In genomic region chr6:13870919-13871624, GRCm38 (mm10) we compare ENCODE assay signal across 8 mouse cellular contexts. TPM values are rescaled to one million over a fixed set of nuclear protein-coding genes. Genes with fewer than 3 reads are reported as not detected.
A peak's percentile ranks its signal among the peaks of the same experiment; 100 is the strongest.
DNase-seq lines count a peak whose midpoint lies in the region; ATAC-seq and TF ChIP-seq lines count a peak whose summit lies in the region.

2610001J05Rik (minus strand) TSS chr6:13871518.

- H3K4me3 ChIP-seq in cortical plate, adult 2 months (ENCODE audit: insufficient read depth, low read length), result peak within 1 kb of the TSS; percentile 47
- peak within 1 kb of the TSS; percentile 93 for H3K4me3 ChIP-seq in megakaryocyte, embryonic 14.5 days (replicated peaks)

- no peaks in the 10 kb centered on the region for H3K9me3 ChIP-seq in megakaryocyte, embryonic 14.5 days

- peak; percentile 80 to 83 for DNase-seq in gastrocnemius, adult 8-10 months (ENCODE audit: low spot score in 2 of 2)
- DNase-seq in hindlimb bud, embryonic 11.5 days (ENCODE audit: extremely low spot score, low read depth, low spot score), result peak; percentile 83
- DNase-seq in left cerebral cortex, adult 8-10 months (ENCODE audit: low spot score in 2 of 2), result peak; percentile 76 to 88
- DNase-seq in right cerebral cortex, postnatal 10 days (ENCODE audit: low spot score in 2 of 2), result peak; percentile 95
- DNase-seq in urinary bladder, postnatal 25 days (ENCODE audit: low spot score), result peak; percentile 81

- TF ChIP-seq CTCF in cortical plate, adult 2 months (IDR thresholded peaks at IDR 0.05; ENCODE audit: extremely low read depth, insufficient read depth, low read length), result no peak

- no peaks in the 10 kb centered on the region for H3K27me3 ChIP-seq in megakaryocyte, embryonic 14.5 days (replicated peaks)

- peaks cover 1% of the 10 kb centered on the region; the same call in 1 of the 2 replicates for H3K4me1 ChIP-seq in cortical plate, adult 2 months (ENCODE audit: control insufficient read depth, insufficient read depth, low read length)
- peaks cover 19% of the 10 kb centered on the region for H3K4me1 ChIP-seq in megakaryocyte, embryonic 14.5 days

- H3K36me3 ChIP-seq in megakaryocyte, embryonic 14.5 days (replicated peaks; ENCODE audit: low read length), result peaks cover 27% of the 10 kb centered on the region

- no peak within 1 kb of the TSS for H3K27ac ChIP-seq in cortical plate, adult 2 months (ENCODE audit: insufficient read depth, low read length)

- TF ChIP-seq POLR2A in cortical plate, adult 2 months (IDR thresholded peaks at IDR 0.05; ENCODE audit: extremely low read depth, insufficient read depth, low read length), result peak; percentile 98

- peak; percentile 100 for ATAC-seq in activated CD4-positive, CD25-positive, alpha-beta regulatory T cell, adult 4 months

RNA-seq across cellular contexts. Expression of gene 2610001J05Rik, which starts in this region (rescaled TPM):
- 10 to 100 TPM; 79.4 to 89.7 TPM for polyA plus RNA-seq in activated CD4-positive, CD25-positive, alpha-beta regulatory T cell, adult 4 months (2017; shearing (Covaris generic))
- polyA plus RNA-seq in cortical plate, adult 2 months (2012; rRNA removed), result 68.3 and 70.8 TPM in 2 replicates
- 10 to 100 TPM; 30.3 to 38.3 (median 36.3) TPM for total RNA-seq in gastrocnemius, adult 8-10 months (2022)
- total RNA-seq in left cerebral cortex, adult 8-10 months (2022), result 10 to 100 TPM; 34.0 to 36.7 (median 35.2) TPM
- polyA plus RNA-seq in megakaryocyte, embryonic 14.5 days (2012; ENCODE audit: insufficient read depth, low replicate concordance), result 41.8 TPM in 1 of 2 replicates, not detected in the other
